Mouse (Mus musculus): ENCODE results near the gene Vamp1.

- no peak for TF ChIP-seq GATA1 (IDR thresholded peaks at IDR 0.05; ENCODE audit: borderline replicate concordance, low read length)
- no peak for TF ChIP-seq FLI1 (IDR thresholded peaks at IDR 0.05; ENCODE audit: low read length)
Observed at GRCm38 (mm10) chr6:125236341-125236740, 21.0 kb downstream of the Vamp1 start.
